Mouse (Mus musculus): ENCODE data around the gene Tnni3k.

DNA sequence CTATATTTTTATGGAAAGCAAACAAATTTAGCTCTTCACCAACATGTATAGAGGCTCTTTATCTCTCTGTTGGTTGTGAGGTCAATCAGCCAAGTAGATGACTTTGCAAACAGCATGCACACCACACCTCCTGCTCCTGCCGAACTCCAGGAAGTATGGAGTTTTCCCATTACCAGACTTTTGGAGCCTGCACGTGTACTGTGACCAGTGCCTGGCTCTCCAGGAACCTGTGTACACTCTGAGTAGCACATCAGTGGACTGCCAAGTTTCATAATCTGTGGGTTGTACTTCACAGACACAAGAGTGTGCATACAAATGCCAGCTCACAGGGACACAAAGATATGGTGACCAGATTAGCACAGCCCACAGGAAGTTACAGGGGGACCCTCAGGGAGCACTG, 84.2 kb downstream of the Tnni3k start:
- no peak for TF ChIP-seq CTCF (IDR thresholded peaks at IDR 0.05; ENCODE audit: low read depth)
- no peak for TF ChIP-seq EP300 (optimal IDR thresholded peaks at IDR 0.05)

Measured in stomach, postnatal 0 days (tissue).